Comparison of ENCODE assay signal across 21 mouse cellular contexts in genomic region chr12:80361655-80362054, GRCm38 (mm10).
DNase-seq lines count a peak whose midpoint lies in the region; ATAC-seq and TF ChIP-seq lines count a peak whose summit lies in the region.
"Had no signal": no experiment of that assay in that cellular context is flagged by ENCODE, and none has a peak within 500 bp of the region (broad histone marks: within the 10 kb centered on the region; RNA-seq: fewer than 3 reads in every experiment).

No protein-coding gene starts in this region.

- H3K4me3 ChIP-seq in liver, postnatal 0 days (ENCODE audit: low read depth, low read length) = no peak overlapping the region
- H3K4me3 ChIP-seq in myocyte = no peak overlapping the region
- H3K4me3 ChIP-seq in forebrain, embryonic 11.5 days (ENCODE audit: low read depth, low read length) = no peak overlapping the region
- H3K4me3 ChIP-seq: embryonic facial prominence, embryonic 13.5 days; forebrain, embryonic 13.5 days; gastrocnemius, adult 2 months; heart, embryonic 12.5 days; hindbrain, embryonic 10.5 days; intestine, embryonic 15.5 days had no signal

- H3K9me3 ChIP-seq in liver, postnatal 0 days (ENCODE audit: low read length) = no peaks in the 10 kb centered on the region
- no peaks in the 10 kb centered on the region for H3K9me3 ChIP-seq in forebrain, embryonic 11.5 days (ENCODE audit: control insufficient read depth, low read length)
- H3K9me3 ChIP-seq: embryonic facial prominence, embryonic 13.5 days; forebrain, embryonic 13.5 days; G1E; hindbrain, embryonic 10.5 days; intestine, embryonic 15.5 days had no signal

- H3ac ChIP-seq in myocyte (ENCODE audit: control insufficient read depth, insufficient read length) = no peak overlapping the region

- TF ChIP-seq POLR2A in myocyte (IDR thresholded peaks at IDR 0.05; ENCODE audit: insufficient read length, low read depth) = no peak

- no peak overlapping the region for H3K27ac ChIP-seq in liver, postnatal 0 days (ENCODE audit: low read depth)
- H3K27ac ChIP-seq in forebrain, embryonic 11.5 days (ENCODE audit: low read depth, low read length) = no peak overlapping the region
- H3K27ac ChIP-seq: embryonic facial prominence, embryonic 13.5 days; forebrain, embryonic 13.5 days; gastrocnemius, adult 2 months; hindbrain, embryonic 10.5 days; hindbrain, embryonic 14.5 days; intestine, embryonic 15.5 days had no signal

- H3K36me3 ChIP-seq in liver, postnatal 0 days (replicated peaks; ENCODE audit: insufficient read depth, low read length) = peaks cover 14% of the 10 kb centered on the region
- H3K36me3 ChIP-seq in myocyte (ENCODE audit: control insufficient read depth, insufficient read depth) = peaks cover 21% of the 10 kb centered on the region
- H3K36me3 ChIP-seq in forebrain, embryonic 11.5 days (ENCODE audit: control insufficient read depth, insufficient read depth, low read length) = no peaks in the 10 kb centered on the region

- peak; percentile 33; the same call in 1 of the 2 replicates for TF ChIP-seq EP300 in liver, postnatal 0 days (IDR thresholded peaks at IDR 0.05; ENCODE audit: low read depth)

- TF ChIP-seq CTCF in liver, postnatal 0 days (IDR thresholded peaks at IDR 0.05; ENCODE audit: low read depth) = no peak

- no peak overlapping the region for H3K9ac ChIP-seq in liver, postnatal 0 days (replicated peaks)
- no peak overlapping the region for H3K9ac ChIP-seq in forebrain, embryonic 11.5 days (ENCODE audit: low read length)
- H3K9ac ChIP-seq: embryonic facial prominence, embryonic 13.5 days; forebrain, embryonic 13.5 days; forebrain, postnatal 0 days; heart, embryonic 12.5 days; hindbrain, embryonic 14.5 days; intestine, embryonic 15.5 days had no signal

- H3K79me2 ChIP-seq in myocyte (ENCODE audit: control insufficient read depth, insufficient read depth) = peaks cover 7% of the 10 kb centered on the region

- peak; percentile 18 for DNase-seq in liver, postnatal 0 days
- no peak for DNase-seq in liver
- DNase-seq in NIH3T3 (ENCODE audit: low read depth) = peak; percentile 30
- DNase-seq in forebrain, embryonic 11.5 days (ENCODE audit: low spot score) = no peak
- DNase-seq in c-Kit-positive CD71-positive TER-119-positive erythroid progenitor cells, embryonic 14.5 days (ENCODE audit: low spot score) = no peak
- DNase-seq in embryo, embryonic 10.5 days (ENCODE audit: low spot score) = no peak
- DNase-seq: adrenal gland, postnatal 14 days; cerebellum, adult 8-10 months; cerebellum, postnatal 14 days; forebrain, postnatal 0 days; gastrocnemius, adult 2 months had no signal

- H3K4me1 ChIP-seq in liver, postnatal 0 days (ENCODE audit: insufficient read depth) = 0 out of 2 replicates have a peak, but pooled peaks cover 2% of the 10 kb centered on the region
- peaks cover 8% of the 10 kb centered on the region; the same call in 1 of the 2 replicates for H3K4me1 ChIP-seq in forebrain, embryonic 11.5 days (replicated peaks; ENCODE audit: control insufficient read depth, insufficient read depth, low read length)
- H3K4me1 ChIP-seq: hindbrain, embryonic 10.5 days had no signal

- H3K4me2 ChIP-seq in liver, postnatal 0 days (ENCODE audit: low read depth, low read length) = no peak overlapping the region
- no peak overlapping the region for H3K4me2 ChIP-seq in myocyte (ENCODE audit: low read depth)
- no peak overlapping the region for H3K4me2 ChIP-seq in forebrain, embryonic 11.5 days (ENCODE audit: low read depth, low read length, severe bottlenecking)
- H3K4me2 ChIP-seq: embryonic facial prominence, embryonic 13.5 days; forebrain, embryonic 13.5 days; heart, embryonic 12.5 days; hindbrain, embryonic 14.5 days; intestine, embryonic 15.5 days had no signal

- WGBS in liver, postnatal 0 days (ENCODE audit: insufficient replicate concordance) = 56% methylated on average over 1 of the region's 1 CpGs
- 82% methylated on average over 1 of the region's 1 CpGs for WGBS in forebrain, embryonic 11.5 days

- H3K27me3 ChIP-seq in liver, postnatal 0 days (ENCODE audit: insufficient read depth, low read length) = no peaks in the 10 kb centered on the region
- no peaks in the 10 kb centered on the region for H3K27me3 ChIP-seq in myocyte (ENCODE audit: control insufficient read depth, insufficient read depth, insufficient read length)
- H3K27me3 ChIP-seq in forebrain, embryonic 11.5 days (ENCODE audit: control insufficient read depth, insufficient read depth, low read length) = no peaks in the 10 kb centered on the region
- H3K27me3 ChIP-seq: embryonic facial prominence, embryonic 13.5 days; forebrain, embryonic 13.5 days; heart, embryonic 12.5 days; intestine, embryonic 15.5 days had no signal

- ATAC-seq in liver, postnatal 0 days = peak; percentile 36
- ATAC-seq in granulocyte monocyte progenitor cell, adult 5-6 weeks (replicated peaks; ENCODE audit: poor library complexity, severe bottlenecking) = peak; percentile 86
- ATAC-seq in forebrain, embryonic 11.5 days (replicated peaks; ENCODE audit: low FRiP score) = no peak
- ATAC-seq: CD4-positive, CD25-positive, alpha-beta regulatory T cell, adult 4 months; forebrain, embryonic 13.5 days; forebrain, postnatal 0 days; intestine, embryonic 15.5 days had no signal

TF ChIP-seq in myocyte, 11 proteins besides CTCF, POLR2A, EP300 and RAD21:
- TF ChIP-seq CEBPB (IDR thresholded peaks at IDR 0.05; ENCODE audit: insufficient read depth, poor library complexity, severe bottlenecking) (0 out of 2 replicates have a peak, but pooled peaks have one; percentile 26), MYOG (IDR thresholded peaks at IDR 0.05; ENCODE audit: control insufficient read depth in 1 of 3, insufficient read depth in 1 of 3, insufficient read length in 2 of 3, low read depth in 2 of 3) (no peak)

Comparison
In these comparisons a context has a peak if more than half of its experiments do, and no peak if none do; other contexts are left out.
1. DNase-seq: peak in liver, postnatal 0 days (single experiment) and NIH3T3 (single experiment); none in liver (single experiment), forebrain, embryonic 11.5 days (single experiment), c-Kit-positive CD71-positive TER-119-positive erythroid progenitor cells, embryonic 14.5 days (single experiment) and embryo, embryonic 10.5 days (single experiment).